Mouse (Mus musculus): Measurements from ENCODE around the gene Gbx2. TPM values are rescaled to one million over a fixed set of nuclear protein-coding genes. Genes with fewer than 3 reads are reported as not detected.
A peak's percentile ranks its signal among the peaks of the same experiment; 100 is the strongest.

The Gbx2 gene
- polyA plus RNA-seq, 1 experiment from 2014 or later, result 0.52 TPM

- H3K4me2 ChIP-seq (ENCODE audit: low read depth, low read length), result 0 out of 2 replicates have a peak overlapping the region, but pooled peaks have one; percentile 11
- 3% methylated on average over 34 of the region's 34 CpGs for WGBS (ENCODE audit: insufficient replicate concordance)
- peak; percentile 57 for ATAC-seq
- H3K36me3 ChIP-seq (replicated peaks; ENCODE audit: insufficient read depth, low read length), result no peaks in the 10 kb centered on the region
- TF ChIP-seq EP300 (IDR thresholded peaks at IDR 0.05; ENCODE audit: low read depth), result no peak
- peak; percentile 79 for TF ChIP-seq CTCF (IDR thresholded peaks at IDR 0.05; ENCODE audit: low read depth)
- H3K4me3 ChIP-seq (ENCODE audit: low read depth, low read length), result peak overlapping the region; percentile 17; the same call in 1 of the 2 replicates
- H3K27me3 ChIP-seq (ENCODE audit: insufficient read depth, low read length), result peaks cover 74% of the 10 kb centered on the region
- no peak overlapping the region for H3K27ac ChIP-seq (ENCODE audit: low read depth)
- no peaks in the 10 kb centered on the region for H3K9me3 ChIP-seq (ENCODE audit: low read length)
- H3K9ac ChIP-seq (replicated peaks), result no peak overlapping the region
- H3K4me1 ChIP-seq (ENCODE audit: insufficient read depth), result peaks cover 6% of the 10 kb centered on the region; the same call in 1 of the 2 replicates
- peak; percentile 87 for DNase-seq
These were observed 9.2 kb upstream of the Gbx2 start for GRCm38 (mm10) chr1:89939981-89940726.

GRCm38 (mm10) chr1:89939596-89939960, 8.6 kb upstream of the Gbx2 start:
- Histone ChIP-seq H3K27ac (ENCODE audit: low read depth) (no peak overlapping the region), H3K9ac (replicated peaks) (no peak overlapping the region), H3K36me3 (replicated peaks; ENCODE audit: insufficient read depth, low read length) (no peaks in the 10 kb centered on the region), H3K4me1 (ENCODE audit: insufficient read depth) (peaks cover 6% of the 10 kb centered on the region; the same call in 1 of the 2 replicates), H3K4me2 (ENCODE audit: low read depth, low read length) (no peak overlapping the region), H3K9me3 (ENCODE audit: low read length) (no peaks in the 10 kb centered on the region), H3K27me3 (ENCODE audit: insufficient read depth, low read length) (peaks cover 79% of the 10 kb centered on the region), H3K4me3 (ENCODE audit: low read depth, low read length) (no peak overlapping the region)
- 22% methylated on average over 16 of the region's 16 CpGs for WGBS (ENCODE audit: insufficient replicate concordance)
- TF ChIP-seq CTCF (IDR thresholded peaks at IDR 0.05; ENCODE audit: low read depth) (no peak), EP300 (IDR thresholded peaks at IDR 0.05; ENCODE audit: low read depth) (no peak)
- no peak for DNase-seq
- ATAC-seq, result no peak

GRCm38 (mm10) chr1:89938884-89939595, 8.1 kb upstream of the Gbx2 start:
- Histone ChIP-seq H3K4me1 (ENCODE audit: insufficient read depth) (peaks cover 6% of the 10 kb centered on the region; the same call in 1 of the 2 replicates), H3K27ac (ENCODE audit: low read depth) (no peak overlapping the region), H3K36me3 (replicated peaks; ENCODE audit: insufficient read depth, low read length) (no peaks in the 10 kb centered on the region), H3K9me3 (ENCODE audit: low read length) (no peaks in the 10 kb centered on the region), H3K4me2 (ENCODE audit: low read depth, low read length) (no peak overlapping the region), H3K27me3 (ENCODE audit: insufficient read depth, low read length) (peaks cover 81% of the 10 kb centered on the region), H3K9ac (replicated peaks) (no peak overlapping the region), H3K4me3 (ENCODE audit: low read depth, low read length) (no peak overlapping the region)
- TF ChIP-seq CTCF (IDR thresholded peaks at IDR 0.05; ENCODE audit: low read depth) (peak; percentile 43), EP300 (IDR thresholded peaks at IDR 0.05; ENCODE audit: low read depth) (no peak)
- no peak for ATAC-seq
- 26% methylated on average over 16 of the region's 16 CpGs for WGBS (ENCODE audit: insufficient replicate concordance)
- no peak for DNase-seq

- peaks cover 86% of the 10 kb centered on the region for H3K27me3 ChIP-seq (ENCODE audit: insufficient read depth, low read length)
- H3K27ac ChIP-seq (ENCODE audit: low read depth), result no peak overlapping the region
- DNase-seq (no peak), ATAC-seq (no peak)
- no peaks in the 10 kb centered on the region for H3K36me3 ChIP-seq (replicated peaks; ENCODE audit: insufficient read depth, low read length)
- H3K4me2 ChIP-seq (ENCODE audit: low read depth, low read length), result no peak overlapping the region
- 19% methylated on average over 27 of the region's 29 CpGs for WGBS (ENCODE audit: insufficient replicate concordance)
- no peak overlapping the region for H3K9ac ChIP-seq (replicated peaks)
- no peak overlapping the region for H3K4me3 ChIP-seq (ENCODE audit: low read depth, low read length)
- no peak for TF ChIP-seq EP300 (IDR thresholded peaks at IDR 0.05; ENCODE audit: low read depth)
- TF ChIP-seq CTCF (IDR thresholded peaks at IDR 0.05; ENCODE audit: low read depth), result no peak
- H3K9me3 ChIP-seq (ENCODE audit: low read length), result no peaks in the 10 kb centered on the region
- H3K4me1 ChIP-seq (ENCODE audit: insufficient read depth), result peaks cover 5% of the 10 kb centered on the region
These were observed 4.7 kb upstream of the Gbx2 start for GRCm38 (mm10) chr1:89935493-89936348.

GRCm38 (mm10) chr1:89934316-89935260, 3.6 kb upstream of the Gbx2 start:
- no peak for TF ChIP-seq CTCF (IDR thresholded peaks at IDR 0.05; ENCODE audit: low read depth)
- no peak for TF ChIP-seq EP300 (IDR thresholded peaks at IDR 0.05; ENCODE audit: low read depth)
- WGBS (ENCODE audit: insufficient replicate concordance), result 43% methylated on average over 19 of the region's 19 CpGs
- peaks cover 87% of the 10 kb centered on the region for H3K27me3 ChIP-seq (ENCODE audit: insufficient read depth, low read length)

More at GRCm38 (mm10) chr1:89934316-89935260, 3.6 kb upstream of the Gbx2 start:
- ATAC-seq (no peak), DNase-seq (no peak)
- Histone ChIP-seq H3K4me2 (ENCODE audit: low read depth, low read length) (no peak overlapping the region), H3K4me1 (ENCODE audit: insufficient read depth) (peaks cover 11% of the 10 kb centered on the region), H3K4me3 (ENCODE audit: low read depth, low read length) (no peak overlapping the region), H3K36me3 (replicated peaks; ENCODE audit: insufficient read depth, low read length) (no peaks in the 10 kb centered on the region), H3K9ac (replicated peaks) (no peak overlapping the region), H3K27ac (ENCODE audit: low read depth) (no peak overlapping the region), H3K9me3 (ENCODE audit: low read length) (no peaks in the 10 kb centered on the region)
